Mouse (Mus musculus) cerebellum, postnatal 36 days (tissue): ENCODE measurements around the gene Slc5a11.

Experiments used
- DNase-seq, 2 experiments: peaks; one replicate each; pipeline ENCODE4 v3.0.0; 2021 to 2022; ENCODE audit warnings: mixed read lengths in 2 of 2

The Slc5a11 gene

GRCm38 (mm10) chr7:123287903-123288302, 73.3 kb downstream of the Slc5a11 start:
- peak; percentile 27 to 51 for DNase-seq

- DNase-seq: no peak
Observed at GRCm38 (mm10) chr7:123289176-123289575, 74.6 kb downstream of the Slc5a11 start.

- no peak for DNase-seq
Observed at GRCm38 (mm10) chr7:123291942-123292341, 77.4 kb downstream of the Slc5a11 start.

GRCm38 (mm10) chr7:123293898-123294297, 79.3 kb downstream of the Slc5a11 start:
- DNase-seq: no peak

GRCm38 (mm10) chr7:123295423-123295822, 80.8 kb downstream of the Slc5a11 start:
- DNase-seq: no peak

GRCm38 (mm10) chr7:123296097-123296496, 81.5 kb downstream of the Slc5a11 start:
- no peak for DNase-seq

- peak; percentile 30 to 55 for DNase-seq
Observed at GRCm38 (mm10) chr7:123298225-123298624, 83.6 kb downstream of the Slc5a11 start.

- DNase-seq: no peak
Observed at GRCm38 (mm10) chr7:123300258-123300657, 85.7 kb downstream of the Slc5a11 start.

- peak; percentile 57 to 66 for DNase-seq
Observed at GRCm38 (mm10) chr7:123305397-123305796, 90.8 kb downstream of the Slc5a11 start.

- DNase-seq: no peak
Observed at GRCm38 (mm10) chr7:123307236-123307635, 92.7 kb downstream of the Slc5a11 start.

- DNase-seq: no peak
Observed at GRCm38 (mm10) chr7:123307887-123308558, 93.4 kb downstream of the Slc5a11 start.

- no peak for DNase-seq
Observed at GRCm38 (mm10) chr7:123311836-123312235, 97.3 kb downstream of the Slc5a11 start.

GRCm38 (mm10) chr7:123312738-123313137, 98.2 kb downstream of the Slc5a11 start:
- no peak for DNase-seq

- DNase-seq: no peak
Observed at GRCm38 (mm10) chr7:123322452-123323121, 108.0 kb downstream of the Slc5a11 start.
